Mouse (Mus musculus) forebrain, embryonic 16.5 days (tissue): Measurements from ENCODE around the gene Cyp2f2. TPM values are rescaled to one million over a fixed set of nuclear protein-coding genes. Genes with fewer than 3 reads are reported as not detected.

Source experiments
- ATAC-seq: fragments of 200-750 bp; cut with Nextera tagmentation; 2 replicates; pipeline ENCODE4 v1.8.0; 2017; ENCODE audit warnings: mild to moderate bottlenecking, moderate library complexity
- H3K27ac ChIP-seq: fragments of 300-500 bp; sonication (generic); 2 replicates; pipeline ENCODE4 v1.5.1; 2014; ENCODE audit warnings: low read length, control low read depth
- H3K27me3 ChIP-seq: fragments of 300-500 bp; sonication (generic); replicated peaks from 2 replicates; pipeline ENCODE4 v1.6.1; 2014; ENCODE audit warnings: low read length; ENCODE audit not compliant: control insufficient read depth, insufficient read depth
- H3K36me3 ChIP-seq: fragments of 300-500 bp; sonication (generic); 2 replicates; pipeline ENCODE4 v1.6.1; 2014; ENCODE audit not compliant: control insufficient read depth, insufficient read depth
- H3K4me1 ChIP-seq: fragments of 300-500 bp; sonication (generic); replicated peaks from 2 replicates; pipeline ENCODE4 v1.6.1; 2014; ENCODE audit warnings: low read length; ENCODE audit not compliant: control insufficient read depth, insufficient read depth
- H3K4me2 ChIP-seq: fragments of 300-500 bp; sonication (generic); 2 replicates; pipeline ENCODE4 v1.6.1; 2014; ENCODE audit warnings: mild to moderate bottlenecking, low read length, control low read depth
- H3K4me3 ChIP-seq: fragments of 300-500 bp; sonication (generic); replicated peaks from 2 replicates; pipeline ENCODE4 v1.5.1; 2014; ENCODE audit warnings: mild to moderate bottlenecking, low read length, control low read depth
- H3K9ac ChIP-seq: fragments of 300-500 bp; sonication (generic); replicated peaks from 2 replicates; pipeline ENCODE4 v1.6.1; 2014; ENCODE audit warnings: low read depth, low read length, control low read depth
- H3K9me3 ChIP-seq: fragments of 300-500 bp; sonication (generic); 2 replicates; pipeline ENCODE4 v1.6.1; 2016; ENCODE audit warnings: low read length; ENCODE audit not compliant: control insufficient read depth
- WGBS: fragments of 180-500 bp; shearing (Covaris S2); extraction: QIAGEN DNeasy Blood & Tissue Kit; methylation state at CpG from one replicate; pipeline ENCODE4 v1.1.7; 2014; 5-methylcytosine and 5-hydroxymethylcytosine counted together
- polyA plus RNA-seq: library from polyadenylated mRNA; unstranded; fragments of >200 nt; fragmentation: Nextera tagmentation; extraction: Ambion mirVana; gene quantifications from 2 replicates; pipeline ENCODE4 v1.2.1, GENCODE M21; 2015

Cyp2f2 gene
- polyA plus RNA-seq, 1 experiment from 2014 or later, result not detected

DNA sequence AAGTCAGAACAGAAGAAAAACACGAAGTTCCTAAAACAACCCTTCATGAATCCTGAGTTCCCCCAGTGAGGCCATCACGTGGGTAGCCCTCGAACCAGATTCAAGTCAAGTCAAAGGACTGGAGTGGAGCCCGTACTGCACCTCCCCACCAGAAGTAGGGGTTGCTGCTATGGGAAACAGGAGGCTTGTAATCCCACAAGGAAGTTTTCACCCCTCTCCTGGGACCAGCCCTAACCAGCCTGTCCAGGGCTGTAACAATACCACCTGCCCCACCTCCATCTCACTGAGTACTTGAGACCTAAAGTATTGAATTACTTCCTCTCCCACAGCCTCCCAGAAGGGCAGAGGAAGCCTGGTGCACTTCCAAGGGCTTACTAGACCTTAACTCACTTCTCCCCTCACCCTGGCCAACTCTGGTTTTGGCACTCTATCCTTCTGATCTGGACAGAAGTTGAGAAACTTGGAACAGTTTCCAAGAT lies 1.6 kb upstream of the Cyp2f2 start:
- Histone ChIP-seq H3K9ac (no peak overlapping the region), H3K4me1 (no peaks in the 10 kb centered on the region), H3K4me3 (no peak overlapping the region), H3K27me3 (no peaks in the 10 kb centered on the region; the same call in 1 of the 2 replicates), H3K27ac (no peak overlapping the region), H3K9me3 (no peaks in the 10 kb centered on the region), H3K36me3 (no peaks in the 10 kb centered on the region), H3K4me2 (no peak overlapping the region)
- ATAC-seq, result no peak
- WGBS, result 75% methylated on average over 4 of the region's 4 CpGs

DNA sequence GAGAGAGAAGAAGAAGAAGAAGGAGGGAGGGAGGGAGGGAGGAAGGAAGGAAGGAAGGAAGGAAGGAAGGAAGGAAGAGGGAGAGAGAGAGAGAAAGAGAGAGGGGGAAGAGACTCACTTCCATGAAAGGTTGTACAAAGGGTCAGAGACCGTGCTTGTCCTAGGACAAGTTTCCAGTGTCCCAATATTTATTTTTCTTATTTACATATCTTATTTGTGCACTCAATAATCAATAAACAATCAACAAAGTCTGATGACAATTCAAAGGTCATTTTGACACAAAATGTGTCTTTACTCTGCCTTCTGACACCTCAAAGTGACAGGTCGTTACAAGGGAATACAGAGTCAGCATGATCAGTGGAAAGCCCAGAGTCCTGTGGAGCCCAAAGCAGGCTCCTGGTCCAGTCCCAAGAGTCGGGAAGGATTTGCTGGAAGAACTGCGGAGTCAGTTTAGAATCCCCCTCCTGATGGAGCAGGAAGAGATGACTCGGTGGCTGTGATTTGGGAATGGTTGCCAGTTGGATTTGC lies 4.7 kb downstream of the Cyp2f2 start:
- ATAC-seq, result no peak
- H3K4me1 ChIP-seq, result no peaks in the 10 kb centered on the region
- no peak overlapping the region for H3K4me3 ChIP-seq
- H3K4me2 ChIP-seq, result no peak overlapping the region
- H3K27me3 ChIP-seq, result no peaks in the 10 kb centered on the region; the same call in 1 of the 2 replicates
- no peak overlapping the region for H3K27ac ChIP-seq
- no peaks in the 10 kb centered on the region for H3K9me3 ChIP-seq
- WGBS, result 77% methylated on average over 5 of the region's 5 CpGs
- H3K36me3 ChIP-seq, result no peaks in the 10 kb centered on the region
- no peak overlapping the region for H3K9ac ChIP-seq

DNA sequence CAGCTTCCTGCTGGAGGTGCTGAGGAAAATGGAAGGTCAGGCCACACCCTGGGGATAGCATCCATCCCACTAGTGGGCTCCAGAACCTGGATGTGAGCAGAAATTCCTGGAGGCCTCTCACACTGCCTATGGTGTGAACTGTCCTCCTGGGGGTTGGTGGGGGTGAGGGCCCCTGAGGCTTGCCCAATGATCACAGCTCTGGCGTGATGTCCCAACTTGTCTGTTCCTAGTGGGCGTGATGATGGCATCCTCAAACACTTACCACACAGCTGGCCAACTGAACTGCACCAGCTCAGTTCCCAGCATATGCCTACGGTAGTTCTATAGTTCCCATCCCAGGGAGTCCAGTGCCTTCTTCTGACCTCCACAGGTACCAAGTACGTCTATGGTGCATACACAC lies 5.3 kb downstream of the Cyp2f2 start:
- H3K36me3 ChIP-seq, result no peaks in the 10 kb centered on the region
- no peaks in the 10 kb centered on the region for H3K4me1 ChIP-seq
- 81% methylated on average over 4 of the region's 4 CpGs for WGBS
- no peak overlapping the region for H3K9ac ChIP-seq
- no peaks in the 10 kb centered on the region for H3K9me3 ChIP-seq
- no peaks in the 10 kb centered on the region for H3K27me3 ChIP-seq
- no peak overlapping the region for H3K4me2 ChIP-seq
- H3K27ac ChIP-seq, result no peak overlapping the region
- H3K4me3 ChIP-seq, result no peak overlapping the region
- no peak for ATAC-seq

DNA sequence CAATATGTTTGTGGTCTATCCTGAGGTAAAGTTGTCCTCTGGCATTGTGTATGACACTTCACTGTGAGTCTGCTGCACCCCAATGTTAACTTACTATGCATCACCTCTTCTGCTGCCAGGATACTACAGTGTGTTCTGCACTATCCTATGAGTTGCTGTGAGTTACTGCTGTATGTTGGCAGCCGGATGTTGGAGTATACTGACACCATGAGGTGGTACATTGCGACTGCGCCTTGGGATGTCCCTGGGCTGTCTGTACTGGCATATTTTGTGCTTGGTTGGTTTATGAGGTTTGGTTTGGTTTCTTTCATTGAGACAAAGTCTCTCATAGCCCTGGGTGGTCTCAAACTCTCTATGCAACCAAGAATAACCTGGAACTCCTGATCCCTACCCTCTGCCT lies 8.5 kb downstream of the Cyp2f2 start:
- no peak overlapping the region for H3K9ac ChIP-seq
- no peak overlapping the region for H3K27ac ChIP-seq
- H3K4me2 ChIP-seq, result no peak overlapping the region
- H3K36me3 ChIP-seq, result no peaks in the 10 kb centered on the region
- no peaks in the 10 kb centered on the region for H3K9me3 ChIP-seq
- H3K27me3 ChIP-seq, result no peaks in the 10 kb centered on the region
- no peak overlapping the region for H3K4me3 ChIP-seq
- ATAC-seq, result no peak
- WGBS, result 50% methylated on average over 3 of the region's 3 CpGs
- no peaks in the 10 kb centered on the region for H3K4me1 ChIP-seq

DNA sequence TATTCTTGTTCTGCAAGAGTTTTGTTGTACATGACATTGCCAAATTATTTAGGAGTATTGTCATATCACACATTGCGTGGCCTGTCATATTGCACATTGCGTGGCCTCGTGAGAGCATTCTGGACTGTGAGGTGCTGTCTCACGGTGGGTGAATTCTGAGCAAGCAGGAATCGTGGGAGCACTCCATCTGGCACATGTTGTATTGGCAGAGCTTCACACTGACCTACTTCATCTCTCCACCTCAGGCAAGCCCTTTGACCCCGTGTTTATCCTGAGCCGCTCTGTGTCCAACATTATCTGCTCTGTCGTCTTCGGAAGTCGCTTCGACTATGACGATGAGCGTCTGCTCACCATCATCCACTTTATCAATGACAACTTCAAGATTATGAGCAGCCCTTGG lies 9.2 kb downstream of the Cyp2f2 start:
- H3K9me3 ChIP-seq, result no peaks in the 10 kb centered on the region
- H3K4me3 ChIP-seq, result no peak overlapping the region
- no peak for ATAC-seq
- H3K4me2 ChIP-seq, result no peak overlapping the region
- no peaks in the 10 kb centered on the region for H3K4me1 ChIP-seq
- no peaks in the 10 kb centered on the region for H3K27me3 ChIP-seq
- 95% methylated on average over 13 of the region's 13 CpGs for WGBS
- H3K36me3 ChIP-seq, result no peaks in the 10 kb centered on the region
- H3K27ac ChIP-seq, result no peak overlapping the region
- no peak overlapping the region for H3K9ac ChIP-seq

DNA sequence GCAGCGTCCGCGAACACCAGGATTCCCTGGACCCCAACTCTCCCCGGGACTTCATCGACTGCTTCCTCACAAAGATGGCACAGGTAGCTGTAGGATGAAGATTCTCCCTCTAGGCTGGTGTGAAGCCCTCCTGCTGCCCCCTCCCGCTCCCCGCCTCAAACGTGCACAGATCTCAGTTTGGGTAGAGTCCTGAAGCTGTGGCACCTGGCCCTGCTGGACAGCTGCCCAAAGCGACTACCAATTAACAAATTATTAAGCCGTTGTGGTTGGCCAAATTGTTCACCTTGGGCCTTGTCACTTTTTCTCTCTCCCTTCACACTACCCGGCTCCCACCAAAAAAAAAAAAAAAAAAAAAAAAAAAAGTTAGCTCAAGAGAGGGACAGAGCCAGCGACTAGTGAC lies 10.1 kb downstream of the Cyp2f2 start:
- Histone ChIP-seq H3K27me3 (no peaks in the 10 kb centered on the region), H3K4me2 (no peak overlapping the region), H3K9ac (no peak overlapping the region), H3K4me1 (no peaks in the 10 kb centered on the region), H3K36me3 (no peaks in the 10 kb centered on the region), H3K4me3 (no peak overlapping the region), H3K9me3 (no peaks in the 10 kb centered on the region), H3K27ac (no peak overlapping the region)
- 89% methylated on average over 12 of the region's 12 CpGs for WGBS
- ATAC-seq, result no peak

DNA sequence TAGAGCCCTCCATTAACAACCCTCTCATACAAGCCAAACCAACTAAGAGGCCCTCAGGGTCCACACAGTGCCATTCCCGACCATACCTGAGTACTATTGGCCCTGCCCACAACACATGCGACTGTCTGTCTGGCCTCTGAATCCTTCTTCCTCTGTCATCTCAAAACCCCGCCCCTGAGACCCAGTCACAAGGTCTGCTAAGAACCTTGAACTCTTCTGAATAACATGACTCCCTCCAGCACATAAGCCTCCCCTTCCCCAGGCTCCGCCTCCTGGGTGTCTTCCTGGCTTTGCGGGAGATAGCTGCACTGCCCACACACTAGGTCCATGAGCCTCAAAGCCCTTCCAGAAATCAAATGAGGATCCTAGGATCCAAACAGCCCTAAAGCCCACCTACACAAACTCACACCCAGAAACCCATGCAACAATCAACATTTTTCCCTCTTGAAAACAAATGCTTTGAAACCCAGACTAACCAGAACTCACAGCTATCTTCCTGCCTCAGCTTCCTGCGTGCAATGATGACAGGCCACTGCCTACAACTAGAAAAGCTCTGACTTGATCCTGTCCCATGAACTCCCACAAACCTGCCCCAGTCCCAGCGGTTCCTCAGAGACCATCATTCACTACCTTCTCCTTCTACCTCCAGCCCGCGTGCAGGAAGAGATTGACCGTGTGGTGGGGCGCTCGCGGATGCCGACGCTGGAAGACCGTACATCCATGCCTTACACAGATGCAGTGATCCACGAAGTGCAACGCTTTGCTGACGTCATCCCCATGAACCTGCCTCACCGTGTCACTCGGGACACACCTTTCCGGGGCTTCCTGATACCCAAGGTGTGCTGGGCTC lies 11.0 kb downstream of the Cyp2f2 start:
- Histone ChIP-seq H3K9me3 (no peaks in the 10 kb centered on the region), H3K4me3 (no peak overlapping the region), H3K4me2 (no peak overlapping the region), H3K36me3 (no peaks in the 10 kb centered on the region), H3K27me3 (no peaks in the 10 kb centered on the region), H3K4me1 (no peaks in the 10 kb centered on the region), H3K9ac (no peak overlapping the region), H3K27ac (no peak overlapping the region)
- ATAC-seq, result no peak
- WGBS, result 90% methylated on average over 22 of the region's 22 CpGs

DNA sequence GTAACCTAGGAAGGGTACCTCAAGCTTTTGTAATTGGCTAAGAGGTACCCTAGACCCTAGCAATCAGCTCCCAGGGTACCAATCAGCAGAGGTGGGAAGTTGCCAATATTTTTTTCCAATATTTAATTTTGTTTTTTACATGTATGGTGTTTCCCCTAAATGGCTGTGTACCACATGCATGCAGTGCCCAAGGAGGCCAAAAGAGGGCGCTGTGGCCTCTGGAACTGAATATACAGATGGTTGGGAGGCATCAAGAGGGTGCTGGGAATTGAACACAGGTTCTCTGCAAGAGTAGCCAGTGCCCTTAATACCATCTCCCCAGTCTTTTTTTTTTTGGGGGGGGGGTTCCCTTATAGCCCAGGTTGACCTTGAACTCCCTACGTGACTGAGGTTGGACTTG lies 11.7 kb downstream of the Cyp2f2 start:
- WGBS, result 54% methylated on average over 2 of the region's 2 CpGs
- Histone ChIP-seq H3K4me3 (no peak overlapping the region), H3K9me3 (no peaks in the 10 kb centered on the region), H3K4me1 (no peaks in the 10 kb centered on the region), H3K36me3 (no peaks in the 10 kb centered on the region), H3K9ac (no peak overlapping the region), H3K4me2 (no peak overlapping the region), H3K27ac (no peak overlapping the region), H3K27me3 (no peaks in the 10 kb centered on the region)
- no peak for ATAC-seq

DNA sequence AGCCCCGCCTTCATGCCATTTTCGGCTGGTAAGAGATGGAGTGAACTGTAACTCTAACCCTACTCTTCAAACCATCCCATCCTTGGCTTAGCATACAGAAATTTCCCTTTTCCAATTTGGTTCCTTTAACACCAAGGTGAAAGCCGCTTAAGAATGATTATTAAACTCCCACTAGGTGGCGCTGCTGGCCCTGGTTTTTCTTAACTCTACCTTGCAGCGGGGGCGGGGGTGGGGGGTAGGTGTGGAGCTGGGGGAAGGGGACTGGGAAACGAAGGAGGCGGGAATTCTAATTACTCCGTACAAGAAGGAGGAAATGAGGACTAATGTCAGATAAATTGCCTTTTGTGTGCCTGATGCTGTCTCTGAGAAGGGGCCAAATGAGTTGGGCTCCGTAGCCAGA lies 12.9 kb downstream of the Cyp2f2 start:
- Histone ChIP-seq H3K27ac (no peak overlapping the region), H3K27me3 (no peaks in the 10 kb centered on the region), H3K4me3 (no peak overlapping the region), H3K4me1 (no peaks in the 10 kb centered on the region), H3K9me3 (no peaks in the 10 kb centered on the region), H3K36me3 (no peaks in the 10 kb centered on the region), H3K9ac (no peak overlapping the region), H3K4me2 (no peak overlapping the region)
- 14% methylated on average over 10 of the region's 10 CpGs for WGBS
- no peak for ATAC-seq
